Mouse (Mus musculus): ENCODE results near the gene Utp20.
"Not testable (repeated sequence)": the region's sequence is repeated elsewhere in the genome, so short reads cannot be mapped to it uniquely, and the experiment has no call there.

Gene Utp20

DNA sequence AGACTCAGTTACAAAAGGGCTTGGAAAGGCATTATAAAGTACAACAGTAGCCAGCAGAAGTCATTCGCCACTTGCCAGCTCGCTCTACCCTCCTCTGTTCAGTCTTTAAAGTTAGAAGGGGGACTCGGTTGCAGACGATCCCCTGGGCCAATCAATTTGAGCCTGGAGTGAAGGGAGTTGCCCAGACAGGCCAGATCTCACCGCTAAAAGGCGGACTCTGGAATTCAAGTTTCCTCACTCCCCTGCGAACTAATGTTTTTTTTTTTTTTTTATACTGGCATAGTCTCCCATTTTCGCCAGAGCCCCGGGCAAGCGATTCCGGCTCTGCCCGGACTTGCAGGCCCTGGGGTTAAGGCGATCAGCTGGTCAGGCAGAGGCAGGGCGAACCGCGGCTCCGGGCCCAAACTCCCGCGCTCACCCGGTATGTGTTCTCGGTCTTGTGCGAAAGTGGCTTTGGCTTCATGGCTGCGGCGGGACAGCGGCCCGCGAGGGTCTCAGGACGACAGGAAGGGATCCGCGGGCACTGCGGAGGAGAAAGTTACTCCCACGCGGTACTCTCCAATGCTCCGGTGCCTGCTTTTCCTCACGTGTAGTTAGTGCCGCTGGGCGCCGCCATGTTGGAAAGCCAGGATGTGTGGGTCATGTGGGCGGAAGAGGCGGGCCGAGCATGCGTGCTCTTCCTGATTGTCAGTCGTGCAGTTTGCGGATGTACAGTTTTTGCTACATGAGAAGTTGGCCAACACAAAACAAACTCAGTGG is at the start of gene Utp20:
Gene Utp20, minus strand, starts transcription at position 617 of the 759 bp plus-strand sequence.
- peak; percentile 88 to 91 for DNase-seq

GRCm38 (mm10) chr10:88874870-88875269 is 48.3 kb upstream of the Utp20 start:
- no peak for DNase-seq

DNA sequence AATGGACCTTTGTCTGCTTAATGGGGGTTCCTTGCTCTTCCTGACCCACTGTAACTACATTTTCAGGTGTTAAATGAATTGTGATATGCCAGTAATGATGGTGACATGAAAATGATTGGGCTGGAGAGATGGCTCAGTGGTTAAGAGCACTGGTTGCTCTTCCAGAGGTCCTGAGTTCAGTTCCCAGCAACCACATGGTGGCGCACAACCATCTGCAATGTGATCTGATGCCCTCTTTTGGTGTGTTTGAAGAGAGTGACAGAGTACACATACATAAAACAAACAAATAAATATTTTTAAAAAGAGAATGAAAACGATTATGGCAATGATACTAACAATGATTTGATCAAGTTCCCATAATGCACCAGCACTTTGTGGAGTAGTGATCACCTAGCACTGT is 39.4 kb upstream of the Utp20 start:
- no peak for DNase-seq

DNA sequence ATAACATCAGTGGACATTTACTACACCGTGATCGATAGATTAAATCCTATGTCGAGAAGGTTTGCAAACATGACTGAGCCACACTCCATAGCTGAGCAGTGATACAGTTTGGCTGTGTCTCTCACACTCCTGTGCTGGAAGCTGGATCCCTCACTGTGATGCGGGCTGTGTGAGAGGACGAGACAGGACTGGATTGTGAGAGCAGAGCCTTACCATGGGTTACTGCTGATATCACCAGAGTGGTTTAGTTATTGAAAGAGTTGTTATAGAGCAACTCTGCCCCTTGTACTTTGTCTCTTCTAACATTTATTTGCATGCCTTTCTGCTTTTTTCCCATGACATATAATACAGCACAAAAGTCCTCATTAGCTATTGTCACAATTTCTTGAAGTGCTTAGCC is 35.7 kb upstream of the Utp20 start:
- DNase-seq: peak in 1 of 2 experiments; percentile 50

DNA sequence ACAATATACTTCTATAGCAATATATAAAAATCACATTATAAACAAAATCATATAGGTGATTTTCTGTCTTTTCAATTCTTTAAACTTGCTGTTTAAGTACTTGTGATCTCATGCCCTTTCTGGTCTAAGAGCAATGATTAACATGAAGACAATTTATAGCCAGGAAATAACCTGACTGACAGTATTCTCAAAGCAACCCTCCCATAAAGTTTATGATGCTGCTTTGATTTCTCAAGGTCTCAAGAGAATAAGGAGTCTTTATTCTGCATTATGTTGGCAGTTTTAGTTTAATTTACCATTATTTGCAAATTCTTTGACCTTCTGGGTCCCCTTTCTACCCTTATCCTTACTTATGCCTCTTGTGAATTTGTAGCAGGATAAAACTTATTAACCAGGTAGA is 34.8 kb upstream of the Utp20 start:
- no peak for DNase-seq

DNA sequence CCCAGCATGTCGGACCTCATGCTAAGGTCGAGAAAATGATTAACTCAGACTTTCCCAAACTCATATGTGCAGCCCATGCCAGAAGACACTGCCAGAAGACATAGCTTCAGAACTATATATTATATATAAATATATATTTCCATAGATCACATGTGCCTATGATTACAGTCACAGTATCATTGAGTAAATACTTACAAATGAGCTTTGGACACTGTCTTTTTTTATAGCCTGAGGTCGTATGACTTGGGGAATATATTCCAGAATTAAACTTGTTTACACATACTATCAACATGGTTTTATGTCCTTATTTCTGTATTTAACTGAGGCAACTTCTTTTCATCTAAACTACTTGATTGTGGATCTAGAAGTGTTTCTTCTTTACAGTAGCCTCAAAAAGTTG is 34.3 kb upstream of the Utp20 start:
- no peak for DNase-seq

DNA sequence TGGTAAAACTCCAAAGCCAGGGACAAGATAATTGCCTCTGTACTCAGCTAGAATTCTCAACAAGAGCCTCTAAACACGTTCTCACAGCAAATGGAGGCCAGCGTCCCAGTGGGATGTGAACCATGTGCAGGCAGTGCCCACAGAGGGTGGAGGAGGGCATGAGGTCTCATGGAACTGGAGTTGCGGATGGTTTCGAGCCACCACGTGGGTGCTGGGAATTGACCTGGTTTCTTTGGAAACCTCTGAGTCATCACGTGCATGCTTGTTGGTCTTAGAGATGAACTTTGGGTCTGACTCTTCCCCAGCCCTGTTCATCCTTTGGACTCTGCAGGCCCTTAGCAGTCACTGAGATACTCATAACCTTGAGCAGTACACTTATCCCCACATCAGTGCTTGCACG is 26.7 kb upstream of the Utp20 start:
- DNase-seq: peak; percentile 62 to 79

GRCm38 (mm10) chr10:88849976-88850375 is 23.4 kb upstream of the Utp20 start:
- no peak for DNase-seq

- no peak for DNase-seq
These were observed 22.4 kb upstream of the Utp20 start for GRCm38 (mm10) chr10:88848876-88849476.

DNA sequence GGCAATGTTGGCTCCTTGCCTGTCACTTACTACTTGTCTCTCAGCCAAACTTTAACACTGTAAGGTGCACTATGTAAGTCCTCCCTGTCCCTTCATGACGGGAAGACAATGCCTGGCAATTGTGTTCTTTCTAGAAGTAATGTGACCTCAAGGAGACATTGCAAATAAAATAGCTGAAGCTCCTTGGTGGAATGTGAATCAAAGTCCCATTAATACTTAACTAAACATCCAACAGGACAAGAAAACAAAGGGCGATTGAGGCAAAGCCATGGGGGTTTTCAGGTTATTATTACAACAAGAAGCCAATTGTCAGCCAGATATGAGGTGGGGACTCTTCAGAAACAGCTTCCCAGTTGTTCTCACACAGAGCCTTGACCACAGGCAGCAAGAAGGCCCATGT is 7.6 kb upstream of the Utp20 start:
- DNase-seq: peak in 1 of 2 experiments; percentile 11

- DNase-seq: no peak
These were observed 1.8 kb upstream of the Utp20 start for GRCm38 (mm10) chr10:88828361-88828760.

- no peak for DNase-seq
These were observed 992 bp upstream of the Utp20 start for GRCm38 (mm10) chr10:88827596-88827995.

GRCm38 (mm10) chr10:88826947-88827306 is 323 bp upstream of the Utp20 start:
- not testable (repeated sequence) for DNase-seq

DNA sequence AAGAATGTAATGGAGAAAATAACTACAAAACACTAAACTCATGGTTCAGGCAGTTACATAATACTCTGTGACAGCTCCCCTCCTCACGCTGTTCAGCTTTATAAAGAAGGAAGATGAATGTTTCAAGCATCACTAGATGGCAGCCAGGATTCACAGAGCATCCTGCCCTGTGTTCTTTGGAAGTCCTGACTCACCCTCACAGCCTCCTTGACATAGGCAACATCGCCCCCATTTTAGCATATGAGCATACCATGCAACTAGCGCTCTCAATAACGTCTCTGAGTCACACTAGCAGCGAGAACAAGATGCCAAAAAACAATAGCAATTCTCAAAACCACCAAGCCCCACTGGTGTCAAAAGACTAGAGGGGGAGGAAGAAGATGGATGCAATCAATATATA is 9.3 kb downstream of the Utp20 start:
- no peak for DNase-seq

- no peak for DNase-seq
These were observed 11.3 kb downstream of the Utp20 start for GRCm38 (mm10) chr10:88815256-88815655.

GRCm38 (mm10) chr10:88811704-88812103 is 14.9 kb downstream of the Utp20 start:
- peak; percentile 46 to 51 for DNase-seq

- DNase-seq: no peak
These were observed 24.4 kb downstream of the Utp20 start for GRCm38 (mm10) chr10:88802236-88802635.

- no peak for DNase-seq
These were observed 27.2 kb downstream of the Utp20 start for GRCm38 (mm10) chr10:88799381-88799780.

DNA sequence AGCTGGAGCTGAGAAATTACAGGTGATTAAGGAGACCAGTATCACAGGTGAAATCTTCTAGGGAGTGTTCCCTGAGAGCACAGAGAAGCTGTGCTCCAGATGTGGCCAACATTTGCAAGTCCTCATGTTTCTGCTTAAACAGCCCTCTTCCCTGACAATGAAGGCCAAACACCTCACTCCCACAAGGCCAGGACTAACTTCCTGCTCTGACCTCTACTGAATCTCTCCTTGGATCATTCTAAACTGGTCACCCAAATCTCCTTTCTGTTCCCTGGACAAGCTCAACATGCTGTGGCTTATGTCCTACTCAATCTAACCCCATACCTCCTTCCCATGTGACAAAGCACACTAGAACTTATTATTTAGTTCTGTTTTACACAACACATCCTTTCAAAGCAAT is 29.2 kb downstream of the Utp20 start:
- no peak for DNase-seq

DNA sequence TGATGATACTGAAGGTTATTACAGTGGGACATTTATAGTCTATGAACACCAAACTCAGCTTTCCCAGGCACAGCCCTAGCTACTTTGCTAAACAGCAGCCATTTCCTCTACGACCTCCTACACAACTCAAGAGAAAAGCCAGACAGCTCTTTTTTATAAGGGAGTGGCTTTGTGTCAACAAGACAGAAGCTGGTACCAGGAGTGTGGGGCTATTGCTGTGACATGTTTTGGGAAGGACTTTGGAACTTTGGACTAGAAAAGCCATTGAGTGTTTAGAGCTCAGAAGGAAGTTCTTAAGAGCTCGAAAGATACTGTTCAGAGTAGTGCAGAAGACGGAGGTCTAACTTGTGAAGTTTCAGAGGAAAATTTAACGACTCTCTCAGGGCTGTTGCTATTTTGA is 29.7 kb downstream of the Utp20 start:
- DNase-seq: no peak

- no peak for DNase-seq
These were observed 31.4 kb downstream of the Utp20 start for GRCm38 (mm10) chr10:88795226-88795625.

- DNase-seq: peak; percentile 39 to 79
These were observed 32.0 kb downstream of the Utp20 start for GRCm38 (mm10) chr10:88794606-88795005.

DNA sequence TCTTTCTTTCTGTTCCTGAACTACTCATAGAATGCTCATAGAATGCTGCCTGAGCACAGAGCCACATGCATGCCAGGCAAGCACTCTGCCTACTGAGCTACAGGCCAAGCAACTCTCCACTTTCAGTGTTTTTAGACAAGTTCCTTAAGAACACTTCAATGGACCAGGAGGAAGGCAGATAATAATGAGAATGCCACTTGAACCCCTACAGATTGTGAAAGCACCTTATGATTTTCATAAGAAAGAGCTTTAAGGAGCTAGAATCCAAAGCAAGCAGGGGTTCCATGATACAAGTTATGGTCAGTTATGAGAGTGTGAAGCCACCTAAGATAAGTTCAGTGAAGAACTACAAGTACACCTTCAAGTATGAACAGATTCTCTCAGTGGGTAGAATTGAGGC is 32.9 kb downstream of the Utp20 start:
- DNase-seq: no peak

- DNase-seq: peak; percentile 53 to 61
These were observed 42.1 kb downstream of the Utp20 start for GRCm38 (mm10) chr10:88784513-88784931.

DNA sequence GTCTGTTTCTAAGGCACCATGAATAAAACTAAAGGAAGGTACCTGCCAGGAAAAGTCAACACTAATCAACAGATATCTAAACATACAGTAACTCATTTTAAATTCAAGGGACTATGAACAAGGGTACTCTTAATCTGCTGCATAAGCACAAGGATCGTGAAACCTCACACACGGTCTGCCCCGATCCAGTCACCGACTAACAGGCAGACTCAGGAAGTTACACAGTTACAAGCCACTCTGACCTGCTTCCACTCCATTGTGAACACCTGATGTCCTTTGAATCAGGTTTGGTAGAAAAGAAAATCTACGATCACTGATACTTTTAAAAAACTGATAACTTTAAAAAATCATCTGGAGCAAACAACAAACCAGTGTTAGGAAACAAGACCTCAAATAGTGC is 42.7 kb downstream of the Utp20 start:
- peak; percentile 38 to 80 for DNase-seq
